Mouse (Mus musculus) kidney, embryonic 14.5 days (tissue): ENCODE results near the gene Tnfrsf21. TPM values are rescaled to one million over a fixed set of nuclear protein-coding genes. Genes with fewer than 3 reads are reported as not detected.

Experiments used
- ATAC-seq: fragments of 200-750 bp; cut with Nextera tagmentation; 2 replicates; pipeline ENCODE4 v1.8.0; 2017; ENCODE audit warnings: moderate number of reproducible peaks, mild to moderate bottlenecking, moderate TSS enrichment, moderate library complexity; ENCODE audit not compliant: low FRiP score, low TSS enrichment
- H3K27ac ChIP-seq: fragments of 300-500 bp; sonication (generic); 2 replicates; pipeline ENCODE4 v1.5.1; 2014; ENCODE audit warnings: low read depth, mild to moderate bottlenecking, low read length, moderate library complexity, mixed read lengths
- H3K27me3 ChIP-seq: fragments of 300-500 bp; sonication (generic); 2 replicates; pipeline ENCODE4 v1.6.1; 2014; ENCODE audit warnings: mild to moderate bottlenecking, low read length; ENCODE audit not compliant: control insufficient read depth, insufficient read depth
- H3K36me3 ChIP-seq: fragments of 300-500 bp; sonication (generic); 2 replicates; pipeline ENCODE4 v1.6.1; 2014; ENCODE audit warnings: low read length, mixed read lengths; ENCODE audit not compliant: control insufficient read depth, insufficient read depth
- H3K4me1 ChIP-seq: fragments of 300-500 bp; sonication (generic); 2 replicates; pipeline ENCODE4 v1.6.1; 2014; ENCODE audit warnings: low read length, mixed read lengths; ENCODE audit not compliant: control insufficient read depth, insufficient read depth
- H3K4me2 ChIP-seq: fragments of 300-500 bp; sonication (generic); replicated peaks from 2 replicates; pipeline ENCODE4 v1.6.1; 2014; ENCODE audit warnings: low read depth, mild to moderate bottlenecking, low read length
- H3K4me3 ChIP-seq: fragments of 300-500 bp; sonication (generic); 2 replicates; pipeline ENCODE4 v1.5.1; 2014; ENCODE audit warnings: mild to moderate bottlenecking, low read length
- H3K9ac ChIP-seq: fragments of 300-500 bp; sonication (generic); 2 replicates; pipeline ENCODE4 v1.6.1; 2014; ENCODE audit warnings: low read depth, mild to moderate bottlenecking, low read length, moderate library complexity
- H3K9me3 ChIP-seq: fragments of 300-500 bp; sonication (generic); 2 replicates; pipeline ENCODE4 v1.6.1; 2016; ENCODE audit warnings: low read length; ENCODE audit not compliant: control insufficient read depth
- WGBS: fragments of 180-500 bp; shearing (Covaris S2); extraction: QIAGEN DNeasy Blood & Tissue Kit; methylation state at CpG from one replicate; pipeline ENCODE4 v1.1.7; 2014; 5-methylcytosine and 5-hydroxymethylcytosine counted together
- polyA plus RNA-seq: library from polyadenylated mRNA; unstranded; fragments of >200 nt; fragmentation: Nextera tagmentation; extraction: Ambion mirVana; gene quantifications from 2 replicates; pipeline ENCODE4 v1.2.1, GENCODE M21; 2014

Gene Tnfrsf21
- polyA plus RNA-seq, 1 experiment from 2014 or later: 53.7 TPM

GRCm38 (mm10) chr17:43077540-43077939 is 61.2 kb downstream of the Tnfrsf21 start:
- Histone ChIP-seq H3K4me2 (peak overlapping the region; percentile 31; the same call in 1 of the 2 replicates), H3K9me3 (no peaks in the 10 kb centered on the region), H3K4me1 (peaks cover 19% of the 10 kb centered on the region), H3K27ac (peak overlapping the region; percentile 60; the same call in 1 of the 2 replicates), H3K36me3 (no peaks in the 10 kb centered on the region), H3K9ac (peak overlapping the region; percentile 8; the same call in 1 of the 2 replicates), H3K4me3 (no peak overlapping the region), H3K27me3 (no peaks in the 10 kb centered on the region)
- 34% methylated on average over 4 of the region's 4 CpGs for WGBS
- ATAC-seq: peak; percentile 41

DNA sequence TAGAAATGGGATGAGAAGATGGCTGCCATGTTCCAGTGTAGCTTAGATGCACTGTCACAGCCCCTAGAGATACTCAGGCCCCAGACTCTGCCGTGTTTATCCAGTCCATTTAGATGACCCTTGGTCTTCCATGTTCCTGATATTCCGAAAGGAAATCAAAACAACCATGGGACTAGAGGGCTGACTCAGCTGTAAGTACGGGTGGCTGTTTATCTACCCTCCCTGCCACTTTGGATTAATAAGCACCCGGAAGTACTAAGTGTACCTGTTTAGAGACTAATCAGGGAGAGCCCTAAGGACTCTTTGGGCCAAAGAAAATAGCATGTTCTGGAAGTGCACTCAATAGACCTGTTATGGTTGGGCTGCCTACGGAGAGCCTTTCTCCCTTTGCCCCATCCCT is 64.9 kb downstream of the Tnfrsf21 start:
- no peak overlapping the region for H3K4me2 ChIP-seq
- no peaks in the 10 kb centered on the region for H3K9me3 ChIP-seq
- H3K27ac ChIP-seq: no peak overlapping the region
- H3K4me3 ChIP-seq: no peak overlapping the region
- H3K9ac ChIP-seq: no peak overlapping the region
- H3K27me3 ChIP-seq: no peaks in the 10 kb centered on the region
- H3K36me3 ChIP-seq: peaks cover 9% of the 10 kb centered on the region; the same call in 1 of the 2 replicates
- no peak for ATAC-seq
- WGBS: 77% methylated on average over 5 of the region's 5 CpGs
- peaks cover 11% of the 10 kb centered on the region; the same call in 1 of the 2 replicates for H3K4me1 ChIP-seq

DNA sequence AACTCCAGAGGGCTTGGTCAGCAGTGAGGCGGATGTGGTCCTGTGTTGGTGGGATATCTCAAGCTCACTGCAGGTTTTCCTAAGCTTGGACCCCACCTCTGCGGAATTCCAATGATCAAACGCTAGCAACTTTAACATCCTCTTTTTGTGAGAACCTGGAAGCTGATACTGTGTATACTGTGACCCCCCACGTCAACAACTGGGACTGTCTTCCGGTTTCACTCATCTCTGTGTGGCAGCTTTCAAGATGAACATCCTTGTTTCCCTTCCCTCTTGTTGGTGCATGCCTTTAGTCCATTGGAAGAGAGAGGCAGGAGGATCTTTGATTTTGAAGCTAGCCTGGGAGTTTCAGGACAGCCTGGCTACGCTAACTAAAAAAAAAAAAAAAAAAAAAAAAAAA is 73.1 kb downstream of the Tnfrsf21 start:
- Histone ChIP-seq H3K9me3 (no peaks in the 10 kb centered on the region; the same call in 1 of the 2 replicates), H3K4me3 (no peak overlapping the region), H3K27ac (no peak overlapping the region), H3K27me3 (no peaks in the 10 kb centered on the region), H3K4me2 (no peak overlapping the region), H3K36me3 (peaks cover 21% of the 10 kb centered on the region), H3K4me1 (no peaks in the 10 kb centered on the region), H3K9ac (no peak overlapping the region)
- no peak for ATAC-seq
- WGBS: 84% methylated on average over 6 of the region's 6 CpGs

GRCm38 (mm10) chr17:43090948-43091724 is 74.8 kb downstream of the Tnfrsf21 start:
- H3K9ac ChIP-seq: no peak overlapping the region
- H3K27ac ChIP-seq: no peak overlapping the region
- no peak for ATAC-seq
- no peak overlapping the region for H3K4me3 ChIP-seq
- no peaks in the 10 kb centered on the region for H3K4me1 ChIP-seq
- H3K4me2 ChIP-seq: no peak overlapping the region
- no peaks in the 10 kb centered on the region for H3K27me3 ChIP-seq
- peaks cover 13% of the 10 kb centered on the region for H3K36me3 ChIP-seq
- WGBS: 87% methylated on average over 3 of the region's 3 CpGs
- no peaks in the 10 kb centered on the region; the same call in 1 of the 2 replicates for H3K9me3 ChIP-seq

- Histone ChIP-seq H3K4me1 (no peaks in the 10 kb centered on the region), H3K4me3 (no peak overlapping the region), H3K27ac (no peak overlapping the region), H3K27me3 (no peaks in the 10 kb centered on the region), H3K4me2 (no peak overlapping the region), H3K9ac (no peak overlapping the region), H3K9me3 (no peaks in the 10 kb centered on the region; the same call in 1 of the 2 replicates), H3K36me3 (peaks cover 5% of the 10 kb centered on the region)
- ATAC-seq: no peak
- 45% methylated on average over 8 of the region's 8 CpGs for WGBS
Observed at GRCm38 (mm10) chr17:43092280-43092995, 76.1 kb downstream of the Tnfrsf21 start.

DNA sequence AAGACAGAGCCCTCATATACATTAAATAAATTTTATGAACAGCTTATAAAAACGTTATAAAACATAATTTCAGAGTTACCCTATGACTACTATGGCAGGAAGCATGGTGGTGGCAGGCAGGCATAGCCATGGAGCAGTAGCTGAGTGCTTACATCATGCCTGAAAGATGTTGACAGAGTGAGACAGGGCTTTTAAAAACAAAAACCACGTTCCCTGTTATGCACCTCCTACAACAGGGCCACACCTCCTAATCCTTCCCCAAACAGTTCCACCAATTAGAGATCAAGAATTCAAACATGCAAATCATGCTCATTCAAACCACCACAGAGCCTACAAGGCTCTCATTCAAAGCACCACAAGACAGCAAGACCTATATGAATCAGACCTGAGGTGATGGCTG is 77.9 kb downstream of the Tnfrsf21 start:
- Histone ChIP-seq H3K27me3 (no peaks in the 10 kb centered on the region), H3K36me3 (0 out of 2 replicates have a peak, but pooled peaks cover 2% of the 10 kb centered on the region), H3K9ac (no peak overlapping the region), H3K4me2 (no peak overlapping the region), H3K27ac (no peak overlapping the region), H3K4me1 (no peaks in the 10 kb centered on the region), H3K4me3 (no peak overlapping the region), H3K9me3 (no peaks in the 10 kb centered on the region; the same call in 1 of the 2 replicates)
- 45% methylated on average over 2 of the region's 2 CpGs for WGBS
- no peak for ATAC-seq

GRCm38 (mm10) chr17:43097101-43097688 is 80.8 kb downstream of the Tnfrsf21 start:
- Histone ChIP-seq H3K4me3 (no peak overlapping the region), H3K9ac (no peak overlapping the region), H3K27ac (no peak overlapping the region), H3K9me3 (no peaks in the 10 kb centered on the region; the same call in 1 of the 2 replicates), H3K36me3 (no peaks in the 10 kb centered on the region), H3K4me1 (no peaks in the 10 kb centered on the region), H3K27me3 (no peaks in the 10 kb centered on the region), H3K4me2 (no peak overlapping the region)
- 63% methylated on average over 4 of the region's 4 CpGs for WGBS
- ATAC-seq: no peak

GRCm38 (mm10) chr17:43106108-43106507 is 89.8 kb downstream of the Tnfrsf21 start:
- no peaks in the 10 kb centered on the region for H3K9me3 ChIP-seq
- H3K4me2 ChIP-seq: no peak overlapping the region
- no peak overlapping the region for H3K9ac ChIP-seq
- WGBS: 34% methylated on average over 3 of the region's 3 CpGs
- no peaks in the 10 kb centered on the region for H3K27me3 ChIP-seq
- ATAC-seq: peak; percentile 75
- H3K27ac ChIP-seq: no peak overlapping the region; the same call in 1 of the 2 replicates
- H3K4me3 ChIP-seq: no peak overlapping the region
- H3K4me1 ChIP-seq: no peaks in the 10 kb centered on the region
- no peaks in the 10 kb centered on the region for H3K36me3 ChIP-seq
